Mouse (Mus musculus) testis, adult 2 months (tissue): ENCODE measurements at regions not wholly inside any gene's neighbourhood (a gene's known extent, or its start where the extent isn't known, plus 50 kb on each side); places are given as distances from the start of the nearest gene placed in this dataset.

Experiments used
- CTCF ChIP-seq: fragments of 200-500 bp; IDR thresholded peaks from 2 replicates; pipeline ENCODE4 v1.5.1; 2012; ENCODE audit warnings: low read depth, mild to moderate bottlenecking, inconsistent platforms, low read length, moderate library complexity; ENCODE audit not compliant: control insufficient read depth, insufficient read depth, insufficient replicate concordance
- POLR2A ChIP-seq: fragments of 200-500 bp; IDR thresholded peaks from 2 replicates; pipeline ENCODE4 v1.6.1; 2012; ENCODE audit warnings: low read depth, mild to moderate bottlenecking, inconsistent platforms, low read length, moderate library complexity; ENCODE audit not compliant: control insufficient read depth

DNA sequence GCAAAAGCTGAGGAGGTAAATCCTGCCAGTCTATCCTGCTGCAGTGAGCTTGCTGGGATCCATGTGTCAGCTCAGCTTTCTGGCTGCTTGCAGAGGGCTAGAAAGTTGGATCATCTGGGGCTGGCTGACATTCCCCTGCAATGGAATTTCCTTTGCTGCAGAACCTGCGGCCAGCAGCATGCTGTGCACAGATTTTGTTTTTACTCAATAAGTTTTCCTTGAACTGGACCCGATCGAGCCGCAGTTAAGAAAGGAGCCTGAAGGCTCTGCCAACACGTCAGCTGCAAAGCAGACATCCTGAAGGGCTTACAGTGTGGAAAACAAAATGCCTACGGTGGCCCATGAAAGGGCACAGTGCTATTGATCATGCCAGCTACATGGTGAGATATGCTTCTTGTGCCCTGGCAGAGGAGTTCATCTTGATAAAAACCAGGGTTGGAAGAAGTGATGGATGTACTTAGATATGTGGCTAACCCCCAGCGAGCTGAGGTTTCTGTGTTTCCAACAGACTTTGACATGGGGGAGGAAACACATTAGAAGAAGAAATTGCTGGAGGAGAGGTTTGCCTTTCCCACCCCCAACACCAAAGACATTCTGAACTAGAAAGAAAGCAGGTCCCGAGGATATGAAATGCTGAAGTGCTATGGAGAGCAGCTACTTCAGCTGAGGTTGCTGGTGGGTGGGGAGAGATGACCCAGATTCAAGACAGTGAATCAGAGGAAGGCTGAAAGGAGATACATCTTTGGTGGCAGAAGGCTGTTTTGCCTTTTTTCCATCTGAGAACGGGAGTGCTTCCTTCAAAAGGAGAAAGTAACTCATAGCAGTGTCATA, 105.2 kb upstream of the Pdzrn3 start:
- TF ChIP-seq POLR2A (no peak), CTCF (no peak)
